27 mouse cellular contexts compared by ENCODE assay signal in genomic region chr14:103966293-103966692, GRCm38 (mm10).
"Had no signal": no experiment of that assay in that cellular context is flagged by ENCODE, and none has a peak within 500 bp of the region (broad histone marks: within the 10 kb centered on the region; RNA-seq: fewer than 3 reads in every experiment).

No protein-coding gene starts in this region.

- ATAC-seq: hindbrain, postnatal 0 days; intestine, embryonic 16.5 days; liver, embryonic 12.5 days had no signal

- H3K27ac ChIP-seq: gastrocnemius, adult 2 months; heart, embryonic 13.5 days; heart, embryonic 15.5 days; hindbrain, embryonic 13.5 days; hindbrain, embryonic 15.5 days; hindbrain, postnatal 0 days; kidney, embryonic 15.5 days; kidney, postnatal 0 days; limb, embryonic 13.5 days; limb, embryonic 15.5 days; liver, embryonic 12.5 days; liver, embryonic 14.5 days had no signal

- H3K4me3 ChIP-seq: gastrocnemius, adult 2 months; heart, embryonic 13.5 days; heart, embryonic 15.5 days; hindbrain, embryonic 13.5 days; hindbrain, embryonic 15.5 days; kidney, embryonic 15.5 days; limb, embryonic 13.5 days; limb, embryonic 15.5 days; liver, embryonic 12.5 days had no signal

- H3K4me2 ChIP-seq: heart, embryonic 11.5 days; heart, embryonic 13.5 days; heart, embryonic 15.5 days; hindbrain, embryonic 13.5 days; hindbrain, embryonic 15.5 days; kidney, embryonic 15.5 days; limb, embryonic 13.5 days; limb, embryonic 15.5 days; liver, embryonic 12.5 days had no signal

- H3K9me3 ChIP-seq: heart, embryonic 13.5 days; heart, embryonic 15.5 days; hindbrain, embryonic 13.5 days; hindbrain, embryonic 15.5 days; kidney, embryonic 15.5 days; limb, embryonic 13.5 days; limb, embryonic 15.5 days; liver, embryonic 12.5 days had no signal

- DNase-seq: gastrocnemius, adult 2 months; gastrocnemius, postnatal 10 days; gastrocnemius, postnatal 36 days; heart, adult 18-20 months; heart, postnatal 14 days; heart, postnatal 36 days; kidney, adult 11 months; kidney, adult 2 months; kidney, adult 9 months; kidney, postnatal 14 days; kidney, postnatal 36 days; layer of hippocampus, adult 9-11 months; layer of hippocampus, postnatal 36 days; left cerebral cortex, postnatal 4 days had no signal

- H3K4me1 ChIP-seq: heart, embryonic 13.5 days; heart, embryonic 15.5 days; hindbrain, embryonic 13.5 days; hindbrain, embryonic 15.5 days; kidney, embryonic 15.5 days; limb, embryonic 13.5 days; limb, embryonic 15.5 days; liver, embryonic 12.5 days had no signal

- H3K9ac ChIP-seq: heart, embryonic 13.5 days; heart, embryonic 15.5 days; hindbrain, embryonic 13.5 days; hindbrain, embryonic 15.5 days; kidney, embryonic 15.5 days; limb, embryonic 13.5 days; limb, embryonic 15.5 days; liver, embryonic 12.5 days; liver, embryonic 14.5 days had no signal

- H3K27me3 ChIP-seq: heart, embryonic 13.5 days; heart, embryonic 15.5 days; hindbrain, embryonic 13.5 days; hindbrain, embryonic 15.5 days; kidney, embryonic 15.5 days; limb, embryonic 13.5 days; limb, embryonic 15.5 days; liver, embryonic 12.5 days had no signal

- H3K36me3 ChIP-seq: heart, embryonic 13.5 days; heart, embryonic 15.5 days; hindbrain, embryonic 13.5 days; hindbrain, embryonic 15.5 days; kidney, embryonic 15.5 days; limb, embryonic 13.5 days; limb, embryonic 15.5 days; liver, embryonic 12.5 days had no signal
